Mouse (Mus musculus) CH12.LX (cell line): ENCODE data around the gene Ank3.

Source experiments
- ETS1 ChIP-seq: conservative IDR thresholded peaks from 2 replicates; pipeline ENCODE4 v1.6.1; 2012; ENCODE audit warnings: low read depth, mild to moderate bottlenecking, inconsistent platforms, low read length, improper control_type of control experiment, moderate library complexity
- HCFC1 ChIP-seq: IDR thresholded peaks from 2 replicates; pipeline ENCODE4 v1.6.1; 2012; ENCODE audit warnings: low read depth, mild to moderate bottlenecking, inconsistent platforms, low read length, improper control_type of control experiment
- POLR2A ChIP-seq: IDR thresholded peaks from 2 replicates; pipeline ENCODE4 v1.6.1; 2011; ENCODE audit warnings: low read depth, mild to moderate bottlenecking, improper control_type of control experiment, low read length

DNA sequence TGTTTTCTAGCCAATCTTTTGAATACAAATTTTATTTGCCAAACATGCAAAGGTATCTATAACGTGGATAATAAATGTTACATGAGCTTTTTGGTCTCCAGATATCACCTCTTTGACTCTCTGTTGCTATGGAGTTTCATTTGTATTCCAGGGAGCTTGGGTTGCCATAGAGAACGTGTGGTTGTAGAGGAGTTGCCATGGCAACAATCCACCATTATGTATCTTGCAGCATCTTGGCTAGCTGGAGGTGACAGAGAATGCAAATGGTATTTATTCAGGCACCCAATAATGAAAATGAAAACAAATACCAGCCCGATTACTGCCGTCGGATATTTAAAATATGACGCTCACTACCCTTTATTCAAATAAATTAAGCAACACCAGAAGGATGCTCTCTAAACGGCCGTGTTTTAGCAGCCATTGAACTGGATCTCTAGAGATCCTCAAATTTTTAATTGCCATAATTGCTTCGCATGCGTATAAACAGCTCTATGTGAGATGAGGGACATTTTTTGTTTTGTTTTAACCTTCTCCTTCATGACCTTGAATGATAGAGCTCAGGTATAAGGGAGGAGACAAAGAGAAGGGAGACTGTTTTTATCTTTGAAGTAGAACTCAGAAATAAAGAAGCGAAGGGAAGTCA is 67.1 kb downstream of the Ank3 start:
- TF ChIP-seq POLR2A (no peak), ETS1 (no peak), HCFC1 (no peak)
